Mouse (Mus musculus) intestine, postnatal 0 days (tissue): ENCODE measurements around the gene Slc12a5. TPM values are rescaled to one million over a fixed set of nuclear protein-coding genes. Genes with fewer than 3 reads are reported as not detected.

ENCODE experiments used
- ATAC-seq: fragments of 200-750 bp; cut with Nextera tagmentation; 2 replicates; pipeline ENCODE4 v1.8.0; 2017; ENCODE audit warnings: mild to moderate bottlenecking, moderate TSS enrichment, moderate library complexity
- H3K27ac ChIP-seq: fragments of 300-500 bp; sonication (generic); 2 replicates; pipeline ENCODE4 v1.5.1; 2014; ENCODE audit warnings: mild to moderate bottlenecking, low read depth, low read length, moderate library complexity
- H3K27me3 ChIP-seq: fragments of 300-500 bp; sonication (generic); replicated peaks from 2 replicates; pipeline ENCODE4 v1.6.1; 2014; ENCODE audit warnings: low read length, mixed read lengths; ENCODE audit not compliant: control insufficient read depth, insufficient read depth
- H3K36me3 ChIP-seq: fragments of 300-500 bp; sonication (generic); 2 replicates; pipeline ENCODE4 v1.6.1; 2014; ENCODE audit warnings: mild to moderate bottlenecking, moderate library complexity; ENCODE audit not compliant: control insufficient read depth, insufficient read depth
- H3K4me1 ChIP-seq: fragments of 300-500 bp; sonication (generic); replicated peaks from 2 replicates; pipeline ENCODE4 v1.6.1; 2014; ENCODE audit warnings: antibody characterized with exemption, low read length, mixed read lengths; ENCODE audit not compliant: control insufficient read depth, insufficient read depth
- H3K4me2 ChIP-seq: fragments of 300-500 bp; sonication (generic); replicated peaks from 2 replicates; pipeline ENCODE4 v1.6.1; 2014; ENCODE audit warnings: low read depth, mild to moderate bottlenecking, moderate library complexity
- H3K4me3 ChIP-seq: fragments of 300-500 bp; sonication (generic); 2 replicates; pipeline ENCODE4 v1.5.1; 2014; ENCODE audit warnings: low read depth, low read length
- H3K9ac ChIP-seq: fragments of 300-500 bp; sonication (generic); 2 replicates; pipeline ENCODE4 v1.6.1; 2014; ENCODE audit warnings: mild to moderate bottlenecking, low read depth, low read length
- H3K9me3 ChIP-seq: fragments of 300-500 bp; sonication (generic); 2 replicates; pipeline ENCODE4 v1.6.1; 2016; ENCODE audit warnings: mixed run types; ENCODE audit not compliant: control insufficient read depth
- CTCF ChIP-seq: sonication (generic); IDR thresholded peaks from 2 replicates; pipeline ENCODE4 v1.5.1; 2016; ENCODE audit warnings: low read depth, mild to moderate bottlenecking, control low read depth, antibody characterized with exemption, moderate library complexity
- WGBS: fragments of 180-500 bp; shearing (Covaris S2); extraction: QIAGEN DNeasy Blood & Tissue Kit; methylation state at CpG from one replicate; pipeline ENCODE4 v1.1.7; 2014; 5-methylcytosine and 5-hydroxymethylcytosine counted together
- polyA plus RNA-seq: library from polyadenylated mRNA; unstranded; fragments of >200 nt; fragmentation: Nextera tagmentation; extraction: Ambion mirVana; gene quantifications from 2 replicates; pipeline ENCODE4 v1.2.1, GENCODE M21; 2015

The Slc12a5 gene
- polyA plus RNA-seq, 1 experiment from 2014 or later: 0.09 TPM

DNA sequence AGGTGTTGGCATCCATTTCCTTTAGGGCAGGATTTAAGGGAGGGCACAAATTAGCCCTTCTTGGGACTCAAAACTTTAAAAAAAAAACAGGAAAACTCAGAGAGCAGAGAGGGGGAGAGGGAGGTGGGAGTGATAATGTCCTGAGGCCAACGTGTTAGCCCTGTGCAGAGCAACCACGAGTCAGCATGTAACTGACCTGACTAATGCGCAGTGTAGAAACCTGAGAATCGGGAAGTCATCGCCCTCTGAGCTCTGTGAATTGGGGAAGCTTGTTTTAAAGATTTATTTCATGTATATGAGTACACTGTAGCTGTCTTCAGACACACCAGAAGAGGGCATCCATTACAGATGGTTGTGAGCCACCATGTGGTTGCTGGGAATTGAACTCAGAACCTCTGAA is 43.8 kb upstream of the Slc12a5 start:
- ATAC-seq: no peak
- no peak overlapping the region for H3K4me2 ChIP-seq
- 0 out of 2 replicates have a peak, but pooled peaks cover 6% of the 10 kb centered on the region for H3K36me3 ChIP-seq
- no peaks in the 10 kb centered on the region for H3K9me3 ChIP-seq
- no peak overlapping the region for H3K9ac ChIP-seq
- no peaks in the 10 kb centered on the region for H3K4me1 ChIP-seq
- H3K4me3 ChIP-seq: no peak overlapping the region
- TF ChIP-seq CTCF: no peak
- WGBS: 81% methylated on average over 5 of the region's 5 CpGs
- no peak overlapping the region for H3K27ac ChIP-seq
- H3K27me3 ChIP-seq: no peaks in the 10 kb centered on the region

DNA sequence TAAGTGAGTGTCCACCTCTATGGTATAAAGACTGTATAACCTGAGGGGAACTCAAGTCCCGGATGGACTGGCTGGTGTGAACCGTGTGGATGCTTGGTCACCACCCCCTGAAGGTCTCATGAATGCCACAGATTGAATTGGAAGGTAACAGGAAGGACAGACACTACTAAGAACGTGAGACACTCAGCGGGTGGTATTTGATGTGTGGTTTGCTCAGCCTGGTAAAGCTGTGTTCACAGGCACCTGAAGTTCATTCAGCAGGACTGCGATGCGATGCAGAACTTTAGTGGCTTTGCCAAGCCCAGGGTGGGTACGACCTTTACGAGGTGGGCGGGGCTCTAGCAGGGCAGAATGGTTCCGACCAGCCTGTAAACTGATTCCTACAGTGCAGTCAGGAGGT is 43.2 kb upstream of the Slc12a5 start:
- no peak overlapping the region for H3K27ac ChIP-seq
- H3K4me3 ChIP-seq: no peak overlapping the region
- TF ChIP-seq CTCF: no peak
- no peaks in the 10 kb centered on the region for H3K4me1 ChIP-seq
- H3K36me3 ChIP-seq: 0 out of 2 replicates have a peak, but pooled peaks cover 6% of the 10 kb centered on the region
- ATAC-seq: no peak
- WGBS: 45% methylated on average over 10 of the region's 10 CpGs
- H3K9me3 ChIP-seq: no peaks in the 10 kb centered on the region
- H3K9ac ChIP-seq: no peak overlapping the region
- H3K27me3 ChIP-seq: no peaks in the 10 kb centered on the region
- H3K4me2 ChIP-seq: no peak overlapping the region

DNA sequence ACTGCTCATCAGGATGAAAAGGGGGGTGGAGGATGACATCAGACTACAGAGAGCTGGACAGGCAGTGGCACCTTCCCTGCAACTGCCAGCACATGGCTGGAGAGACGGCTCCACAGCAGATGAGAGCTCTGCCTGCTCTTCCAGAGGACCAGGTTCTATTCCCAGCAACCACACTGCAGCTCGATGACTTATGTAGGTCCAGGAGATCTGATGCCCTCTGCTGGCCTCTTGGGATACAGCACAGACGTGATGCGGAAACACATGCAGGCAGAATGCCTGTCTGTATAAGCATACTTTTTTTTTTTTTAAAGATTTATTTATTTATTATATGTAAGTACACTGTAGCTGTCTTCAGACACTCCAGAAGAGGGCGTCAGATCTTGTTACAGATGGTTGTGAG is 42.3 kb upstream of the Slc12a5 start:
- Histone ChIP-seq H3K27ac (no peak overlapping the region), H3K9me3 (no peaks in the 10 kb centered on the region), H3K4me1 (no peaks in the 10 kb centered on the region), H3K4me2 (no peak overlapping the region), H3K27me3 (no peaks in the 10 kb centered on the region), H3K36me3 (0 out of 2 replicates have a peak, but pooled peaks cover 6% of the 10 kb centered on the region), H3K4me3 (no peak overlapping the region), H3K9ac (no peak overlapping the region)
- WGBS: 69% methylated on average over 4 of the region's 5 CpGs
- TF ChIP-seq CTCF: peak; percentile 64
- no peak for ATAC-seq

DNA sequence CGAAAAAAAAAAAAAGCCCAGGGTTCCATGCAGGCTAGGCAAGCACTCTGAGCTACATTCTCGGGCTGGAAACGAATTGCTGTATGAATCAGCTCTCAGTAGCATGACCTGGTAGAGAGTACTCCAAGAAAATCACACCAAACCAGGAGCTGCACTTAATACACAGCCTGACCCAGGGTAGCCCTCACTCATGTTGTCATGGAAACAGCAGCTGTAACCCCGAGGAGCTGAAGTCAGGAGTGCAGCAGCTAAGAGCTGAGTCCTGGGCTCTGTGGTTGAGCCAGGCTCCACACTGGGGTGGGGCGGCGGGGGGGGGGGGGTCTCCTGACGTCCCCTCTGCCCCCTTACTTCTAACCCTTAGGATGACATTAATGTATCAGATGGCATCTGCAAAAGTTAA is 38.6 kb upstream of the Slc12a5 start:
- ATAC-seq: no peak
- no peak for TF ChIP-seq CTCF
- Histone ChIP-seq H3K4me1 (no peaks in the 10 kb centered on the region), H3K4me3 (no peak overlapping the region), H3K27ac (no peak overlapping the region), H3K36me3 (0 out of 2 replicates have a peak, but pooled peaks cover 6% of the 10 kb centered on the region), H3K27me3 (no peaks in the 10 kb centered on the region), H3K9me3 (no peaks in the 10 kb centered on the region), H3K4me2 (no peak overlapping the region), H3K9ac (no peak overlapping the region)
- WGBS: 53% methylated on average over 7 of the region's 7 CpGs

DNA sequence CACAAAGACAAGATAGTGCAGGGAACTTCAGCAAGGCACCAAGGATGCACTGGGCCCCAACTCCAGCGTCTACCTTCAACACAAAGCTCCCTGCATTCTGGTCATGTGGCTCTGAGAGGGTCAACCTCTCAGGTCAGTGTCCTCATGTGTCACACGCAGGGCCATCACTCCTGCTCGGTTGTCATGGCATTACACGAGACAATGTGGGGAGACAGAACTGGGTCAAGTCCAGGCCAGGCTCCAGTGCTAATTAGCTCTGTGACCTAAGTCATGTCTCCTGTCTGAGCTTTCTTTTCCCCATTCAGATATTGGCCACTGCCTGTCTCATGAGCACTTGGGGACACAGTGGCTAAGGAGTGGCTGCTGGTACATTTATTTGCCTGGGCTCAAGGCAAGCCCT is 37.3 kb upstream of the Slc12a5 start:
- WGBS: 73% methylated on average over 4 of the region's 4 CpGs
- Histone ChIP-seq H3K36me3 (0 out of 2 replicates have a peak, but pooled peaks cover 6% of the 10 kb centered on the region), H3K27ac (no peak overlapping the region), H3K9me3 (no peaks in the 10 kb centered on the region), H3K4me3 (no peak overlapping the region), H3K9ac (no peak overlapping the region), H3K4me2 (no peak overlapping the region), H3K4me1 (no peaks in the 10 kb centered on the region), H3K27me3 (no peaks in the 10 kb centered on the region)
- no peak for TF ChIP-seq CTCF
- ATAC-seq: no peak

DNA sequence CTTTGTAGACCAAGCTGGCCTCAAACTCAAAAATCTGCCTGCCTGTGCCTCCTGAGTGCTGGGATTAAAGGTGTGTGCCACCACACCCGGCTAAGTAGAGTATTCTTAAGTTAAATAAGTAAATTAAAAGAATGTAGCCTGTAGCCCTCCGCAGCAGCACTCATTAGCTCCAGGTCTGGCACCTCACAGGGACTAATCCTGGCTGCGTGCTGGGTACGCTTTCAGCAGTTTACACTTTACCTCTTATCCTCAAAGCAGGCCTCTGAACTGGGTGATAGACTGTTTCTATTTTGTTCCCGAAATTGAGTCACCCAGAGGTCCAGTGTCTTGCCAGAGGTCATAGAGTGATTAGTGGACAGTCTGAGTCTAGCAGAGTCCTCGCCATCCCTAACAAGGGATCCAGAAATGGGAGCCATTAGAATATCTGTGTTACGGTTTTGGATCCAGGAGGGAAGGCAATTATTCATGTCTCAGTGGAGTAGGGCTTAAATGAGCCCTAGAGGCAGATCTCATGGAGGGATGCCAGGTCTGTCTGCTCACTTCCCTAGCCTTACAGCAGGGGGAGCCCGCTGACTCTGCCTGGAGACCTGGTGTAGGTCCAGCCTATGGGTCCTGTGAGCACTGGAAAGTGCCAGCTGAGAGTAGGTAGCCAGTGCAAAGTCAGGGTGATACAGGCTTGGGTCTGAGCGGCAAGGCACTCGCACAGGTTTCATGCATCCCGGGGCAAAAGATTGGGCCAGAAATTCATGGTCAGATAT is 36.3 kb upstream of the Slc12a5 start:
- H3K36me3 ChIP-seq: 0 out of 2 replicates have a peak, but pooled peaks cover 6% of the 10 kb centered on the region
- no peak overlapping the region for H3K9ac ChIP-seq
- peak; percentile 29; the same call in 1 of the 2 replicates for ATAC-seq
- no peak overlapping the region for H3K27ac ChIP-seq
- 35% methylated on average over 11 of the region's 11 CpGs for WGBS
- TF ChIP-seq CTCF: peak; percentile 95
- H3K9me3 ChIP-seq: no peaks in the 10 kb centered on the region
- H3K4me2 ChIP-seq: no peak overlapping the region
- H3K4me3 ChIP-seq: no peak overlapping the region
- no peaks in the 10 kb centered on the region for H3K4me1 ChIP-seq
- no peaks in the 10 kb centered on the region for H3K27me3 ChIP-seq
